Mouse (Mus musculus): ENCODE results near the gene Lenep. TPM values are rescaled to one million over a fixed set of nuclear protein-coding genes. Genes with fewer than 3 reads are reported as not detected.

Gene Lenep
- total RNA-seq, 2 experiments from 2014 or later = 0.68 TPM; not detected in 1

GRCm38 (mm10) chr3:89373581-89374231, 28.9 kb downstream of the Lenep start:
- DNase-seq = no peak

DNA sequence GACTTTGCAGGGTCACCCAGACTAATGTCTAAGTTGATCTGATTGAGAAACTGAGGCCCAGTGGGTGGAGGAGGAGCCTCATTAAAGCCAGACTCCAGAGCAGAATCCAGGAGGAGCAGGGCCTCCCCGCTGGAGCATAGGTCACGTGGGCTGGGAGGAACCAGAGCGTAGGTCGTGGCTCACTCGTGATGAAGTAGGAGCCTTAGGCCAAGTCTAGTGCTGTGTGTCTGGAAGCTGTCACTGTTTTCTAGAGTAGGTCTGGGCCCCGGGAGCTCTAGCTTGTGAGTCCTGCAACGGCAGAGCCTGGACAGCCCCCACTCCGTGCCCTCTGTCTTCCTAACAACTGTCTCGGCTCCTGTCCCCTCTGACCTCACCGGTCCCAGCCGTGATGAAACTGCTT, 35.3 kb downstream of the Lenep start:
- no peak for DNase-seq

DNA sequence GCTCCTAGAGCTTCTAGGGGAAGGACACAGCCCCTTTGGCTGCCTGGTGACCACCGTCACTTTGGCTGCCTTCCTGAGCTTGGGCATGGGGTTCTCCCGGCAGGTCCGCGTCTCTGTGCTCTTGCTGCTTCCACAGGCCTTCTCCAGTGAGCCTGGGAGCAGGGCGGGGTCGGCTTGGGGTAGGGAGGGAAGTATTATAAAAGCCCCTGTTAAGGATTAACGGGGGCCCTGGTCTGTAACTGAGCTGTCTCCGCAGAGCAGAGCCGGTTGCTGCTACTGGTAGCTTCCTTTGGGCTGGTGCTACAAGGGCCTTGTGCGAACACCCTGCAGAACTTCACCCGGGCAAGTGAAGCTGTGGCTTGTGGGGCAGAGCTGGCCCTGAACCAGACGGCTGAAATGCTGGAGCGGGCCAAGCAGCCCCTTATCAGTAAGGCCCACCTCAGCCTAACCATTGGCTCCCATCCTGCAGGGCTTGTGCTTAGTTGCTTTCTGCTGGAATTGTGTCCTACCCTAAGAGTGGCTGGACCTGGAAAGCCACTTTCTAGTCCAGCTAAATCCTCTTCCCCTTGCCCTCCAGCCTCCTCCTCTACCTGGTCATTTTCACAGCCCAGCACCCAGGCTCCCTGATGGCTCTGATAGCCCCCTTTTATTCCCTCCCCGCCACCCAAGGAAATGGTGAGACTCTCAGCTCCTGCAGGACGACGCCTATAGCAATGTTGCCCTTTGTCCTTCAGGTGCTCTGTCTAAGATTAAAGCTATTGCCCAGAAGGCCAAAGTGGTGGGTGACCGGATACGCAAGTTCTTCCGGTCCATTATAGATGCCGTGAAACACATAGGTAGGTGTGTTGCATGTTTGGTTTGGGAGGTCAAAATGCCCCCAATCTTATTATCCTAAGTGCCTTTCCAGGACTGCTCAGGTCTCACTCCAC, 36.8 kb downstream of the Lenep start:
- DNase-seq = peak; percentile 55

DNA sequence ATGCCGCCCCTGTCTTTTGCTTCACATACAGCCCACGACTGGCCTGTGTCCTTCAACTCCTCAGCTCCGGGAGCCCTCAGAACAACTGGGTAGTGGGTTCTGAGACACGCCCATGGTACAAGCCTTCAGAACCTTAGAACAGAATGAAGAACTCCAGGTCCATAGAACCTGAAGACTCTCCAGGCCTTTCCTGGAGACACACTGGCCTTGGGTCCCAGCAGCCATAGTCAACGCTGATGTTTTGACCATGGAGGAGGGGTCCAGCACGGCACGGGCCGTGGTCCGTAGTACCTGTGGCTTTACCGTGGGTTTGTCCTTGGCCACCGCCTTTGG, 37.5 kb downstream of the Lenep start, which contains the start of gene Dcst1:
Gene Dcst1 (minus strand): TSS at position 101 of the 333 bp plus-strand sequence.
- no peak for DNase-seq

GRCm38 (mm10) chr3:89364631-89365030, 38.0 kb downstream of the Lenep start:
- DNase-seq = no peak

DNA sequence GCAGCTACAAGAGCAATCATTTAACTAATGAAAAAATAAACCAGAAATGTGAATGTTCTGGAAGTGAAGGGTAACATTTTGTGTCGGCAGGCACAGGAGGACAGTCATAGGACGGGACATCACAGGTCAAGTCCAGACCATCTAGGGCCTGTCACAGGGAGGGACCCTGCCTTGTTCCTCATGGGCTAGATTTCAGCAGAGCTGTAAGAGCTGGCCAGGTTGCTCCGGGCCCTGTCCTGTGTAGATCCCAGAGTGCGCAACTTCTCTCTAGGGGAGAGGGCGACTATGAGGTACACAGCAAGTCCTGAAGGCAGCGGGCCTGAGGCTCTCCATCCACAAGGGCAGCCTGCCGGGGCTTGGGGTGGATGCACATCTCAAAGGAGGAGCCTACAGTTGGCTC, 40.9 kb downstream of the Lenep start, which contains the start of gene Dcst2:
Gene Dcst2 (plus strand): TSS at position 301 of the 400 bp plus-strand sequence.
- DNase-seq = no peak

DNA sequence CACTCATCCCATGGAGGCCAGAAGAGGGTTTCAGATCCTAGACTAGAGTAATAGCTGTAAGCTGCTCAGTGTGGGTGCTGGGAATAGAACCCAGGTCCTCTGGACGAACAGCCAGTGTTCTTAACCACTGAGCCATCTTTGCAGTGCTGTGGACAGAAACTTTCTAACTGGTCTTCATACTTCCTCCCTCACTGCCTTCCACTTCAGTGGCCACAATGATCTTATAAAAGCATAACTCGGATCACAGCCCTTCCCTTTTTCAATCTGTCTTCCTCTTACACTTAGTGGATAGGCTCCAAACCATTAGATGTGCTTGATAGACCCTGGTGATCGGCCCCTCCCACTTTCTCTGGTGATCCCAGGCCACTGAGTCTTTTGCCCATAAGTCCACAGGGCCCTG, 42.4 kb downstream of the Lenep start:
- DNase-seq = no peak

DNA sequence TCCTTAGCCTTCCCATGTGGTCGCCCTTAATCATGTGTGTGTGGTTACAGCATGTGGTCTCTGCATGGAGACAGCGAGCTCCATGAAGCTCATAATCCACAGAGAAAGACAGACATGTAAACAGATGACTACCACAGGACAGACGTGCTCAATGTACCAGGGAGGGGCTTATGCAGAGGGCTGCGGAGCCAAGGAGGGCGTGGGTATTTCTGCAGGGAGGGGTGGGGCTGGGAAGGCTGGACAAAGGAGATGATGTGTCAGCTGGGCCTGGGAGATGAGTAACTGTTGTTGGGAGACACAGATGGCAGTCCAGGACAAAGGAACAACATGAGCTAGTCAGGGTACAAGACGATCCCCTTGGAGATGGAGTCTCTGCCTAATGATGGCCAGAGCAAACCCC, 43.0 kb downstream of the Lenep start:
- DNase-seq = peak; percentile 5

GRCm38 (mm10) chr3:89356029-89356428, 46.6 kb downstream of the Lenep start:
- DNase-seq = no peak

- no peak for DNase-seq
Observed at GRCm38 (mm10) chr3:89355512-89355902, 47.1 kb downstream of the Lenep start.

GRCm38 (mm10) chr3:89354816-89355511, 47.6 kb downstream of the Lenep start:
- peak; percentile 94 for DNase-seq

DNA sequence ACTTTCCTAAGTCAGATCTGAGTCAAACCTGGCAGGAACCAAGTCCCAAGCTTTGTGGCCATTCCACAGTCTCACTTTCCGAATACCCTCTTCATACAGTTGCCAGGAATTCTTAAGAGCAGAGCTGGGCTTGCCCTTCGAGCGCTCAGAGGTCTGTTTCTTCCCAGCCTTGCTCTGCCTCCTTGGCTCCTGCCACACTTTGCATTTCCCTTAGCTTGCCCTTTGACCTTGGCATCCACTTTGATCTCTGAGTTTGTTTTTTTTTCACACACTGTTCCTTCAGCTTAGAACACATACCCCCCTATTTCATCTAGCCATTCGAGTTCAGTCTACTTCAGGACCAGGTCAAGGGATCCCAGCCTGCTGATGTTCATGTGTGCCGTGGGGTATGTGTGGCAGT, 51.3 kb downstream of the Lenep start:
- DNase-seq = no peak

Other genes with a start within 250 kb of the Lenep start
- 1 to 10 TPM in 1 of 2 experiments, under 1 TPM in 1; 0.86 to 1.1 TPM for gene Hcn3, start 242.6 kb downstream of the Lenep start, total RNA-seq (2021)
- 10 to 100 TPM; 30.3 to 32.1 TPM for gene Clk2, start 238.0 kb downstream of the Lenep start, total RNA-seq (2021)
- gene Scamp3, start 225.3 kb downstream of the Lenep start, total RNA-seq (2021) = 10 to 100 TPM; 46.7 to 47.3 TPM
- 1 to 10 TPM; 8.8 to 9.0 TPM for gene Fam189b, start 219.7 kb downstream of the Lenep start, total RNA-seq (2021)
- 10 to 100 TPM; 19.7 to 21.8 TPM for gene Gba, start 199.9 kb downstream of the Lenep start, total RNA-seq (2021)
- gene Thbs3, start 187.6 kb downstream of the Lenep start, total RNA-seq (2021) = 10 to 100 TPM; 25.0 to 34.5 TPM
- 10 to 100 TPM; 62.9 to 67.2 TPM for gene Mtx1, start 175.7 kb downstream of the Lenep start, total RNA-seq (2021)
- under 1 TPM; 0.61 to 0.74 TPM for gene Muc1, start 173.7 kb downstream of the Lenep start, total RNA-seq (2021)
- gene Krtcap2, start 156.8 kb downstream of the Lenep start, total RNA-seq (2021) = 100 to 1,000 TPM; 100 to 104 TPM
- gene Trim46, start 156.5 kb downstream of the Lenep start, total RNA-seq (2021) = 1 to 10 TPM; 1.3 to 1.6 TPM
- 10 to 100 TPM; 51.6 to 61.0 TPM for gene Dpm3, start 143.4 kb downstream of the Lenep start, total RNA-seq (2021)
- gene Slc50a1, start 132.2 kb downstream of the Lenep start, total RNA-seq (2021) = 10 to 100 TPM; 24.9 to 28.0 TPM
- gene Efna1, start 121.7 kb downstream of the Lenep start, total RNA-seq (2021) = 10 to 100 TPM; 37.9 to 42.0 TPM
- gene Efna3, start 79.8 kb downstream of the Lenep start, total RNA-seq (2021) = under 1 TPM in 1 of 2 experiments, not detected in 1; 0.26 TPM
- 1 to 10 TPM; 3.1 to 3.7 TPM for gene Efna4, start 64.8 kb downstream of the Lenep start, total RNA-seq (2021)
- gene Adam15, start 52.8 kb downstream of the Lenep start, total RNA-seq (2021) = 10 to 100 TPM; 93.6 to 95.2 TPM
- gene Dcst2, start 40.8 kb downstream of the Lenep start, total RNA-seq (2021) = under 1 TPM; 0.14 to 0.23 TPM
- gene Dcst1, start 37.5 kb downstream of the Lenep start, total RNA-seq (2021) = under 1 TPM; 0.21 to 0.72 TPM
- gene Zbtb7b, start 8.0 kb downstream of the Lenep start, total RNA-seq (2021) = 10 to 100 TPM; 13.8 to 15.1 TPM
- gene Flad1, start 9.1 kb upstream of the Lenep start, total RNA-seq (2021) = 10 to 100 TPM; 30.7 to 33.0 TPM
- gene Cks1b, start 15.6 kb upstream of the Lenep start, total RNA-seq (2021) = 10 to 100 TPM; 62.8 to 64.3 TPM
- gene Shc1, start 15.7 kb upstream of the Lenep start, total RNA-seq (2021) = 10 to 100 TPM; 68.8 to 69.2 TPM
- gene Pygo2, start 27.4 kb upstream of the Lenep start, total RNA-seq (2021) = 10 to 100 TPM; 20.3 to 22.1 TPM
- 10 to 100 TPM; 66.0 to 73.8 TPM for gene Pbxip1, start 33.9 kb upstream of the Lenep start, total RNA-seq (2021)
- 10 to 100 TPM; 11.3 to 13.3 TPM for gene Pmvk, start 51.7 kb upstream of the Lenep start, total RNA-seq (2021)
- gene Kcnn3, start 117.4 kb upstream of the Lenep start, total RNA-seq (2021) = 1 to 10 TPM; 4.3 to 4.8 TPM